Mouse (Mus musculus): ENCODE measurements around the gene Samm50. TPM values are rescaled to one million over a fixed set of nuclear protein-coding genes. Genes with fewer than 3 reads are reported as not detected.

Gene Samm50
- polyA plus RNA-seq, 1 experiment: not detected

- H3K27ac ChIP-seq (ENCODE audit: insufficient read depth, low read depth, low read length): no peak overlapping the region
- peaks cover 10% of the 10 kb centered on the region for H3K4me1 ChIP-seq (ENCODE audit: control insufficient read depth, insufficient read depth, low read length)
- 84% methylated on average over 11 of the region's 11 CpGs for WGBS
- H3K4me3 ChIP-seq (ENCODE audit: insufficient read depth, low read depth, low read length): no peak overlapping the region
- TF ChIP-seq CTCF (IDR thresholded peaks at IDR 0.05; ENCODE audit: insufficient read depth, low read depth, low read length): no peak
- TF ChIP-seq POLR2A (IDR thresholded peaks at IDR 0.05; ENCODE audit: insufficient read depth, low read depth, low read length): no peak
Measured at GRCm38 (mm10) chr15:84209517-84210412, 17.7 kb downstream of the Samm50 start.

GRCm38 (mm10) chr15:84210461-84210860 lies 18.4 kb downstream of the Samm50 start:
- no peak for TF ChIP-seq CTCF (IDR thresholded peaks at IDR 0.05; ENCODE audit: insufficient read depth, low read depth, low read length)
- no peak for TF ChIP-seq POLR2A (IDR thresholded peaks at IDR 0.05; ENCODE audit: insufficient read depth, low read depth, low read length)
- Histone ChIP-seq H3K4me3 (ENCODE audit: insufficient read depth, low read depth, low read length) (no peak overlapping the region), H3K27ac (ENCODE audit: insufficient read depth, low read depth, low read length) (no peak overlapping the region), H3K4me1 (ENCODE audit: control insufficient read depth, insufficient read depth, low read length) (peaks cover 10% of the 10 kb centered on the region)
- WGBS: 84% methylated on average over 13 of the region's 13 CpGs

- H3K27ac ChIP-seq (ENCODE audit: insufficient read depth, low read depth, low read length): no peak overlapping the region
- peaks cover 10% of the 10 kb centered on the region for H3K4me1 ChIP-seq (ENCODE audit: control insufficient read depth, insufficient read depth, low read length)
- WGBS: 91% methylated on average over 13 of the region's 13 CpGs
- TF ChIP-seq POLR2A (IDR thresholded peaks at IDR 0.05; ENCODE audit: insufficient read depth, low read depth, low read length) (no peak), CTCF (IDR thresholded peaks at IDR 0.05; ENCODE audit: insufficient read depth, low read depth, low read length) (no peak)
- H3K4me3 ChIP-seq (ENCODE audit: insufficient read depth, low read depth, low read length): no peak overlapping the region
Measured at GRCm38 (mm10) chr15:84210941-84211340, 18.9 kb downstream of the Samm50 start.

GRCm38 (mm10) chr15:84211564-84211963 lies 19.5 kb downstream of the Samm50 start:
- Histone ChIP-seq H3K27ac (ENCODE audit: insufficient read depth, low read depth, low read length) (no peak overlapping the region), H3K4me1 (ENCODE audit: control insufficient read depth, insufficient read depth, low read length) (peaks cover 13% of the 10 kb centered on the region), H3K4me3 (ENCODE audit: insufficient read depth, low read depth, low read length) (no peak overlapping the region)
- 85% methylated on average over 4 of the region's 4 CpGs for WGBS
- TF ChIP-seq POLR2A (IDR thresholded peaks at IDR 0.05; ENCODE audit: insufficient read depth, low read depth, low read length) (no peak), CTCF (IDR thresholded peaks at IDR 0.05; ENCODE audit: insufficient read depth, low read depth, low read length) (no peak)

- Histone ChIP-seq H3K4me1 (ENCODE audit: control insufficient read depth, insufficient read depth, low read length) (peaks cover 19% of the 10 kb centered on the region), H3K4me3 (ENCODE audit: insufficient read depth, low read depth, low read length) (no peak overlapping the region), H3K27ac (ENCODE audit: insufficient read depth, low read depth, low read length) (no peak overlapping the region)
- WGBS: 34% methylated on average over 6 of the region's 6 CpGs
- TF ChIP-seq POLR2A (IDR thresholded peaks at IDR 0.05; ENCODE audit: insufficient read depth, low read depth, low read length): no peak
- TF ChIP-seq CTCF (IDR thresholded peaks at IDR 0.05; ENCODE audit: insufficient read depth, low read depth, low read length): peak; percentile 93
Measured at GRCm38 (mm10) chr15:84212031-84212755, 20.2 kb downstream of the Samm50 start.

GRCm38 (mm10) chr15:84212756-84213105 lies 20.7 kb downstream of the Samm50 start:
- Histone ChIP-seq H3K27ac (ENCODE audit: insufficient read depth, low read depth, low read length) (no peak overlapping the region), H3K4me1 (ENCODE audit: control insufficient read depth, insufficient read depth, low read length) (peaks cover 21% of the 10 kb centered on the region), H3K4me3 (ENCODE audit: insufficient read depth, low read depth, low read length) (no peak overlapping the region)
- 76% methylated on average over 2 of the region's 2 CpGs for WGBS
- TF ChIP-seq CTCF (IDR thresholded peaks at IDR 0.05; ENCODE audit: insufficient read depth, low read depth, low read length) (no peak), POLR2A (IDR thresholded peaks at IDR 0.05; ENCODE audit: insufficient read depth, low read depth, low read length) (no peak)

GRCm38 (mm10) chr15:84213162-84213739 lies 21.2 kb downstream of the Samm50 start:
- WGBS: 91% methylated on average over 6 of the region's 6 CpGs
- Histone ChIP-seq H3K4me1 (ENCODE audit: control insufficient read depth, insufficient read depth, low read length) (peaks cover 25% of the 10 kb centered on the region), H3K4me3 (ENCODE audit: insufficient read depth, low read depth, low read length) (no peak overlapping the region), H3K27ac (ENCODE audit: insufficient read depth, low read depth, low read length) (no peak overlapping the region)
- TF ChIP-seq POLR2A (IDR thresholded peaks at IDR 0.05; ENCODE audit: insufficient read depth, low read depth, low read length) (no peak), CTCF (IDR thresholded peaks at IDR 0.05; ENCODE audit: insufficient read depth, low read depth, low read length) (no peak)

- H3K4me1 ChIP-seq (ENCODE audit: control insufficient read depth, insufficient read depth, low read length): peaks cover 34% of the 10 kb centered on the region
- H3K27ac ChIP-seq (ENCODE audit: insufficient read depth, low read depth, low read length): no peak overlapping the region
- TF ChIP-seq POLR2A (IDR thresholded peaks at IDR 0.05; ENCODE audit: insufficient read depth, low read depth, low read length): no peak
- TF ChIP-seq CTCF (IDR thresholded peaks at IDR 0.05; ENCODE audit: insufficient read depth, low read depth, low read length): no peak
- H3K4me3 ChIP-seq (ENCODE audit: insufficient read depth, low read depth, low read length): no peak overlapping the region
- 93% methylated on average over 7 of the region's 7 CpGs for WGBS
Measured at GRCm38 (mm10) chr15:84214476-84214875, 22.4 kb downstream of the Samm50 start.

GRCm38 (mm10) chr15:84215273-84215672 lies 23.2 kb downstream of the Samm50 start:
- 90% methylated on average over 2 of the region's 2 CpGs for WGBS
- peaks cover 37% of the 10 kb centered on the region for H3K4me1 ChIP-seq (ENCODE audit: control insufficient read depth, insufficient read depth, low read length)
- TF ChIP-seq CTCF (IDR thresholded peaks at IDR 0.05; ENCODE audit: insufficient read depth, low read depth, low read length) (no peak), POLR2A (IDR thresholded peaks at IDR 0.05; ENCODE audit: insufficient read depth, low read depth, low read length) (no peak)

More at GRCm38 (mm10) chr15:84215273-84215672, 23.2 kb downstream of the Samm50 start:
- H3K4me3 ChIP-seq (ENCODE audit: insufficient read depth, low read depth, low read length): no peak overlapping the region
- H3K27ac ChIP-seq (ENCODE audit: insufficient read depth, low read depth, low read length): no peak overlapping the region
